8 mouse cellular contexts compared by ENCODE assay signal in genomic region chr4:129059125-129059551, GRCm38 (mm10). TPM values are rescaled to one million over a fixed set of nuclear protein-coding genes. Genes with fewer than 3 reads are reported as not detected.
A peak's percentile ranks its signal among the peaks of the same experiment; 100 is the strongest.
DNase-seq lines count a peak whose midpoint lies in the region; ATAC-seq and TF ChIP-seq lines count a peak whose summit lies in the region.

No protein-coding gene starts in this region.

- TF ChIP-seq POLR2A in CH12.LX (IDR thresholded peaks at IDR 0.05; ENCODE audit: low read depth, low read length) = no peak
- TF ChIP-seq POLR2A in olfactory bulb, adult 2 months (IDR thresholded peaks at IDR 0.05; ENCODE audit: insufficient read depth, low read depth, low read length) = no peak

- peak overlapping the region; percentile 86 to 99 (median 97) for H3K4me3 ChIP-seq in CH12.LX (replicated peaks in 1 of 3; ENCODE audit: low read depth in 2 of 3, low read length in 2 of 3, poor library complexity in 1 of 3)
- H3K4me3 ChIP-seq in forebrain, embryonic 11.5 days (ENCODE audit: low read depth, low read length) = peak overlapping the region; percentile 88
- H3K4me3 ChIP-seq in intestine, embryonic 16.5 days (ENCODE audit: low read length) = peak overlapping the region; percentile 84
- peak overlapping the region; percentile 86 for H3K4me3 ChIP-seq in lung, embryonic 14.5 days (ENCODE audit: low read depth, low read length)
- peak overlapping the region; percentile 90 for H3K4me3 ChIP-seq in olfactory bulb, adult 2 months (ENCODE audit: insufficient read depth, low read depth, low read length)

- peaks cover 0 to 20% of the 10 kb centered on the region in 2 experiments for H3K36me3 ChIP-seq in CH12.LX (replicated peaks in 1 of 2; ENCODE audit: control insufficient read depth in 1 of 2, insufficient read depth in 1 of 2, low read length in 1 of 2)
- no peaks in the 10 kb centered on the region for H3K36me3 ChIP-seq in forebrain, embryonic 11.5 days (ENCODE audit: control insufficient read depth, insufficient read depth, low read length)
- H3K36me3 ChIP-seq in intestine, embryonic 16.5 days (ENCODE audit: control insufficient read depth, insufficient read depth, low read length) = no peaks in the 10 kb centered on the region
- no peaks in the 10 kb centered on the region for H3K36me3 ChIP-seq in lung, embryonic 14.5 days (ENCODE audit: insufficient read depth)

- H3K4me2 ChIP-seq in CH12.LX (ENCODE audit: insufficient read depth, low read depth, poor library complexity, severe bottlenecking) = peak overlapping the region; percentile 99
- peak overlapping the region; percentile 100 for H3K4me2 ChIP-seq in forebrain, embryonic 11.5 days (ENCODE audit: low read depth, low read length, severe bottlenecking)
- peak overlapping the region; percentile 98 for H3K4me2 ChIP-seq in intestine, embryonic 16.5 days (ENCODE audit: low read depth, low read length)
- H3K4me2 ChIP-seq in lung, embryonic 14.5 days = peak overlapping the region; percentile 100

- no peaks in the 10 kb centered on the region for H3K27me3 ChIP-seq in CH12.LX (replicated peaks)
- no peaks in the 10 kb centered on the region for H3K27me3 ChIP-seq in forebrain, embryonic 11.5 days (ENCODE audit: control insufficient read depth, insufficient read depth, low read length)
- H3K27me3 ChIP-seq in intestine, embryonic 16.5 days (replicated peaks; ENCODE audit: control insufficient read depth, insufficient read depth, low read length) = no peaks in the 10 kb centered on the region
- H3K27me3 ChIP-seq in lung, embryonic 14.5 days (ENCODE audit: insufficient read depth, low read length) = no peaks in the 10 kb centered on the region

- WGBS in forebrain, embryonic 11.5 days = 2% methylated on average over 13 of the region's 13 CpGs
- 2% methylated on average over 13 of the region's 13 CpGs for WGBS in intestine, embryonic 16.5 days
- under 1% methylated on average over 13 of the region's 13 CpGs for WGBS in lung, embryonic 14.5 days
- 1% methylated on average over 13 of the region's 13 CpGs for WGBS in olfactory bulb, adult 2 months

- in situ Hi-C loops in CH12.LX (cut with MboI; ENCODE audit: low pct_ligation_motif_present, low pct_unique_long_range_greater_than_20kb, low sequenced_read_pairs) = no loop called here

- peak overlapping the region; percentile 38; the same call in 1 of the 2 replicates for H3K9ac ChIP-seq in CH12.LX (ENCODE audit: insufficient read depth, low read depth)
- peak overlapping the region; percentile 92 for H3K9ac ChIP-seq in forebrain, embryonic 11.5 days (ENCODE audit: low read length)
- H3K9ac ChIP-seq in intestine, embryonic 16.5 days (ENCODE audit: low read depth, low read length) = peak overlapping the region; percentile 84
- peak overlapping the region; percentile 91 for H3K9ac ChIP-seq in lung, embryonic 14.5 days

- dilution Hi-C loops in CH12.LX (cut with MboI; ENCODE audit: extremely low pct_ligation_motif_present, extremely low pct_unique_long_range_greater_than_20kb, low sequenced_read_pairs) = no loop called here

- H3K4me1 ChIP-seq in CH12.LX (ENCODE audit: control insufficient read depth in 1 of 2, insufficient read depth in 2 of 2) = peaks cover 5 to 60% of the 10 kb centered on the region in 2 experiments; a peak in 3 of 4 replicates
- peaks cover 4% of the 10 kb centered on the region for H3K4me1 ChIP-seq in forebrain, embryonic 11.5 days (replicated peaks; ENCODE audit: control insufficient read depth, insufficient read depth, low read length)
- H3K4me1 ChIP-seq in intestine, embryonic 16.5 days (ENCODE audit: control insufficient read depth, insufficient read depth, low read length) = peaks cover 17% of the 10 kb centered on the region
- peaks cover 5% of the 10 kb centered on the region; the same call in 1 of the 2 replicates for H3K4me1 ChIP-seq in lung, embryonic 14.5 days (ENCODE audit: insufficient read depth)
- H3K4me1 ChIP-seq in olfactory bulb, adult 2 months (ENCODE audit: control insufficient read depth, insufficient read depth, low read length) = 0 out of 2 replicates have a peak, but pooled peaks cover 3% of the 10 kb centered on the region

- no peak overlapping the region for H3K27ac ChIP-seq in CH12.LX (ENCODE audit: insufficient read depth, low read depth)
- H3K27ac ChIP-seq in forebrain, embryonic 11.5 days (ENCODE audit: low read depth, low read length) = no peak overlapping the region
- peak overlapping the region; percentile 86; the same call in 1 of the 2 replicates for H3K27ac ChIP-seq in intestine, embryonic 16.5 days (ENCODE audit: low read length)
- peak overlapping the region; percentile 88; the same call in 1 of the 2 replicates for H3K27ac ChIP-seq in lung, embryonic 14.5 days (ENCODE audit: low read depth)
- no peak overlapping the region for H3K27ac ChIP-seq in olfactory bulb, adult 2 months (ENCODE audit: insufficient read depth, low read depth, low read length)

- H3K9me3 ChIP-seq in CH12.LX (replicated peaks; ENCODE audit: low read length) = no peaks in the 10 kb centered on the region
- H3K9me3 ChIP-seq in forebrain, embryonic 11.5 days (ENCODE audit: control insufficient read depth, low read length) = no peaks in the 10 kb centered on the region
- no peaks in the 10 kb centered on the region for H3K9me3 ChIP-seq in intestine, embryonic 16.5 days (ENCODE audit: control insufficient read depth, low read length)
- no peaks in the 10 kb centered on the region for H3K9me3 ChIP-seq in lung, embryonic 14.5 days (ENCODE audit: low read depth, low read length)

- no peak for TF ChIP-seq CTCF in CH12.LX (conservative IDR thresholded peaks at IDR 0.05 in 1 of 2, IDR thresholded peaks at IDR 0.05 in 1 of 2; ENCODE audit: low read depth in 2 of 2, low read length in 2 of 2)
- no peak for TF ChIP-seq CTCF in lung, embryonic 14.5 days (IDR thresholded peaks at IDR 0.05; ENCODE audit: low read depth)
- no peak for TF ChIP-seq CTCF in olfactory bulb, adult 2 months (IDR thresholded peaks at IDR 0.05; ENCODE audit: insufficient read depth, low read depth, low read length)

- TF ChIP-seq RAD21 in CH12.LX (IDR thresholded peaks at IDR 0.05; ENCODE audit: low read depth, low read length) = no peak

- H3K79me2 ChIP-seq in CH12.LX (replicated peaks; ENCODE audit: control insufficient read depth, extremely low read depth, insufficient read depth, poor library complexity, severe bottlenecking) = peaks cover 20% of the 10 kb centered on the region

- no peak for DNase-seq in CH12.LX (ENCODE audit: extremely low read depth)
- DNase-seq in forebrain, embryonic 11.5 days (ENCODE audit: low spot score) = peak; percentile 59
- peak; percentile 73 for DNase-seq in lung, embryonic 14.5 days
- no peak for DNase-seq in cerebellum, postnatal 4 days (ENCODE audit: low spot score in 2 of 2)
- DNase-seq in right cerebral cortex, postnatal 14 days = no peak

- TF ChIP-seq EP300 in CH12.LX (IDR thresholded peaks at IDR 0.05; ENCODE audit: low read length) = no peak

- ATAC-seq in activated CD4-positive, CD25-positive, alpha-beta regulatory T cell, adult 4 months = peak; percentile 28
- no peak for ATAC-seq in forebrain, embryonic 11.5 days (replicated peaks; ENCODE audit: low FRiP score)
- peak; percentile 4; the same call in 1 of the 2 replicates for ATAC-seq in intestine, embryonic 16.5 days
- no peak for ATAC-seq in lung, embryonic 14.5 days (ENCODE audit: insufficient read depth)

TF ChIP-seq in CH12.LX, 34 proteins besides CTCF, POLR2A, EP300 and RAD21:
- TF ChIP-seq MXI1 (IDR thresholded peaks at IDR 0.05; ENCODE audit: low read depth, low read length) (peak; percentile 88), MEF2A (IDR thresholded peaks at IDR 0.05; ENCODE audit: borderline replicate concordance, low read depth, low read length) (no peak), PAX5 (IDR thresholded peaks at IDR 0.05; ENCODE audit: low read length) (no peak), SIN3A (IDR thresholded peaks at IDR 0.05; ENCODE audit: low read length) (0 out of 2 replicates have a peak, but pooled peaks have one; percentile 55), TCF12 (IDR thresholded peaks at IDR 0.05; ENCODE audit: low read depth, low read length) (0 out of 2 replicates have a peak, but pooled peaks have one; percentile 22)

RNA-seq across cellular contexts. Expression of gene Rnf19b, which starts 1.1 kb away (rescaled TPM):
- total RNA-seq in CH12.LX (2012; rRNA removed) (65.3 and 75.3 TPM in 2 replicates), CH12.LX (2014; rRNA removed) (104 and 111 TPM in 2 replicates)
- 98.3 and 102 TPM in 2 replicates for polyA plus RNA-seq in CH12.LX (2012; ENCODE audit: insufficient read length, low read depth)
- 10 to 100 TPM; 18.9 TPM for polyA plus RNA-seq in activated CD4-positive, CD25-positive, alpha-beta regulatory T cell, adult 4 months (2017; shearing (Covaris generic))
- polyA plus RNA-seq in forebrain, embryonic 11.5 days (2014; fragmentation: Nextera tagmentation; extraction: Ambion mirVana) = 10.1 and 12.2 TPM in 2 replicates
- polyA plus RNA-seq in intestine, embryonic 16.5 days (2015; fragmentation: Nextera tagmentation; extraction: Ambion mirVana) = 5.6 and 7.0 TPM in 2 replicates
- polyA plus RNA-seq in lung, embryonic 14.5 days (2014; fragmentation: Nextera tagmentation; extraction: Ambion mirVana) = 7.9 and 8.5 TPM in 2 replicates
- not detected in 2 replicates for polyA plus RNA-seq in olfactory bulb, adult 2 months (2012; ENCODE audit: insufficient read depth, insufficient read length, low replicate concordance, missing spikeins)

RNA-seq across cellular contexts. Expression of gene Tmem54, which starts 46.2 kb away (rescaled TPM):
- total RNA-seq in CH12.LX (2012; rRNA removed) = not detected in 2 replicates
- not detected in 2 replicates for total RNA-seq in CH12.LX (2014; rRNA removed)
- polyA plus RNA-seq in CH12.LX (2012; ENCODE audit: insufficient read length, low read depth) = not detected in 2 replicates
- polyA plus RNA-seq in activated CD4-positive, CD25-positive, alpha-beta regulatory T cell, adult 4 months (2017; shearing (Covaris generic)) = not detected
- 1.5 and 2.0 TPM in 2 replicates for polyA plus RNA-seq in forebrain, embryonic 11.5 days (2014; fragmentation: Nextera tagmentation; extraction: Ambion mirVana)
- polyA plus RNA-seq in intestine, embryonic 16.5 days (2015; fragmentation: Nextera tagmentation; extraction: Ambion mirVana) = 159 and 167 TPM in 2 replicates
- 11.9 and 13.1 TPM in 2 replicates for polyA plus RNA-seq in lung, embryonic 14.5 days (2014; fragmentation: Nextera tagmentation; extraction: Ambion mirVana)
- not detected in 2 replicates for polyA plus RNA-seq in olfactory bulb, adult 2 months (2012; ENCODE audit: insufficient read depth, insufficient read length, low replicate concordance, missing spikeins)

Comparison
In these comparisons a context has a peak if more than half of its experiments do, and no peak if none do; other contexts are left out.
1. DNase-seq: peak in forebrain, embryonic 11.5 days (single experiment) and lung, embryonic 14.5 days (single experiment); none in CH12.LX (single experiment), cerebellum, postnatal 4 days (0 of 2) and right cerebral cortex, postnatal 14 days (single experiment).
2. H3K27ac ChIP-seq: peak in intestine, embryonic 16.5 days (single experiment) and lung, embryonic 14.5 days (single experiment); none in CH12.LX (single experiment), forebrain, embryonic 11.5 days (single experiment) and olfactory bulb, adult 2 months (single experiment).
3. H3K9ac ChIP-seq: peak in every context shown above with its lines; median percentile 92 in forebrain, embryonic 11.5 days; 91 in lung, embryonic 14.5 days; 84 in intestine, embryonic 16.5 days; 38 in CH12.LX.
4. ATAC-seq: peak in activated CD4-positive, CD25-positive, alpha-beta regulatory T cell, adult 4 months (single experiment) and intestine, embryonic 16.5 days (single experiment); none in forebrain, embryonic 11.5 days (single experiment) and lung, embryonic 14.5 days (single experiment).
5. RNA of gene Tmem54, which starts 46.2 kb away (polyA plus RNA-seq): 159 to 167 TPM in intestine, embryonic 16.5 days; 11.9 to 13.1 TPM in lung, embryonic 14.5 days, 1.5 to 2.0 TPM in forebrain, embryonic 11.5 days, not detected in CH12.LX, not detected in activated CD4-positive, CD25-positive, alpha-beta regulatory T cell, adult 4 months and not detected in olfactory bulb, adult 2 months; every median in the first group is over 10 times any median in the second.
6. Peak in every context shown above with its lines, with median percentiles within 50 percentile points of each other: H3K4me2 ChIP-seq and H3K4me3 ChIP-seq.